Mouse (Mus musculus) cerebellum, postnatal 25 days (tissue): Measurements from ENCODE around the gene Agpat2.

Experiments used
- DNase-seq, 2 experiments: peaks; one replicate each; pipeline ENCODE4 v3.0.0; 2021; ENCODE audit warnings: mixed read lengths in 2 of 2

Gene Agpat2

DNA sequence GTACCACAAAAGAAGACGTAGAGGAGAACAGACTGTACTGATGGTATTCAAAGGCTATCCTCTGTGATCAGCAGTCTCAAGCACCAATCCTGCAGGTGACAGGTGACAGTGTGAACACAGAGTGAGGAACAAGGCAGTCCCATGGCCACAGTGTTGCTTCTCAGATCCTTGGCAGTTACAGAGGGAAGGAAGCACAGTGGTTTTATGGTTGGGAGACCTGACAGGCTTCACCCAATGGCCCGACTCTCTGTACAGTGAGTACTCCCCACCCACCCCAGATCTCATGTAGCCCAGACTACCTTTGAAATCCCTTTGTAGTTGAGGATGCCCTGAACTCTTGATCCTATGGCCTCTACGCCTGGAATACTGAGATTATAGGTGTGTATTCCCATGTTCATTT is 21.2 kb upstream of the Agpat2 start:
- DNase-seq = no peak

DNA sequence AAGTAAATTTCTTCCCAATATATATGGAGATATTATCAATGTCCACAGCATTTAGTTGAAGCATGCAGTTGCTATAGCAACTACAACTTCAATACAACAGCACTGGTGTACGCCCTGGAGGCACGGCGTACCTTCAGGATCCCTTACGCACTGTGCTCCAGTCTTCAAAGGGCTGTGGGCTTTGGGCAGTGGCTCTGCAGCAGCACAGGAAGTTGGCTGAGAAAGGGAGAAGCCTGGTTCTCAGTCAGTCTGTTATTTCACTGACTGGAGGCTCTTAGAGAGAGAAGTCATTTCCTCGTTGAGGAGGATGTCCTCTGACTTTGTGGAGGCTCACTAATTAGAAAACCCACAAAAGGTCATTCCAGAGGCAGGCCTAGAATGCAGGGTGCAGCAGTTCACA is 18.8 kb upstream of the Agpat2 start:
- no peak for DNase-seq

DNA sequence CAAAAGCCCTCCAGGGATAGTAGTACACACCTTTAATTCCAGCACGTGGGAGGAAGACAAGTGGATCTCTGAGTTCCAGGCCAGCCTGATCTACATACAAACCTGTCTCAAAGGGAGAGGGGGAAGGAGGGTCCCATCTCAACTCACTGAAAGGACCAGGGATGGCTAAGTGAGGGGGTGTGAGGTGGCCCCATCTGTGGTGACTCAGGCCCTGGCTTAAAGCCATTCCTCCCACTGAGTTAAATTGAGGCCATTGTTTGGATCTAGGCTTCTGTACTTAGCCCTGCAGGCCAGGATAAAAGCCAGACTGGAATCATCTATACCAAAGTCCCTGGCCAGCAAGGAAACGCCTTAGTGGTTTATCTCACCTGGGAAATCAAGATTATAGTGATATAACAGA is 17.0 kb upstream of the Agpat2 start:
- peak in 1 of 2 experiments; percentile 17 for DNase-seq

DNA sequence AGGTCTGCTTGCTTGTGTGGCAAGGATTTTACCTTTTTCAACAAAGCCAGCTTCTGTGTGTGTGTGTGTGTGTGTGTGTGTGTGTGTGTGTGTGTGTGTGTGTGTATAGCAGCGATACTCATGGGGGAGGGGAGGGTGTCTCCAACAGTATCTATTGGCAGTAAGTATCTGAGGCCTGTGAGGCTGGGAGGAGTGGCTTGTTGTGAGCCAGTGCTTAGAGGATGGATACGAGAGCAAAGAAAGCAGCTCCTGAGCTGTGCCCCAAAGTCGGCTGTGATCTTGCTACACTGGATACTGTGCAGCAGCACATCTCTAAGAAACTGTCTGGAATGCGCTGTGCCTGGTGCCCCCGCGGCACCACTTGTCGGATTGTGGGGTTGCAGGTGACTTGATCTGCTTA is 13.7 kb upstream of the Agpat2 start:
- no peak for DNase-seq

DNA sequence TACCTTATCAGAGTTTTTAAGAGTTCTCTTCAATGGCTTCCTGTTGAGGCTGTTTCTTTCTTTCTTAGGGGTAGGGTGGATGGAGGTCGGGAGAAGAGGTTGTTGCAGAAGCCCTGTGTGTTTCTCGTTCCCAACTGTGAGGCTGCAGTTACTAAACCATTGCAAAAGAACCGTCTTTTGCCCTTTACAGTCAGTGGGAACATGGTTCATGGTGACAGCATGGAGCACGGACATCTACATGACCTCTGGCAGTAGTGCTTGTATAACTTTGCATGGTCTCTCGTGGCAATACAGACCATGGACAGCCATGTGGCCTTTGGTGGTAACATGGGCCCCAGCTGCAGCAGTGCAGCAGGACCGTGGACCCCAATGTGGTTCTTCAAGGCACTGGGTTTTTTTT is 13.1 kb upstream of the Agpat2 start:
- DNase-seq = no peak

DNA sequence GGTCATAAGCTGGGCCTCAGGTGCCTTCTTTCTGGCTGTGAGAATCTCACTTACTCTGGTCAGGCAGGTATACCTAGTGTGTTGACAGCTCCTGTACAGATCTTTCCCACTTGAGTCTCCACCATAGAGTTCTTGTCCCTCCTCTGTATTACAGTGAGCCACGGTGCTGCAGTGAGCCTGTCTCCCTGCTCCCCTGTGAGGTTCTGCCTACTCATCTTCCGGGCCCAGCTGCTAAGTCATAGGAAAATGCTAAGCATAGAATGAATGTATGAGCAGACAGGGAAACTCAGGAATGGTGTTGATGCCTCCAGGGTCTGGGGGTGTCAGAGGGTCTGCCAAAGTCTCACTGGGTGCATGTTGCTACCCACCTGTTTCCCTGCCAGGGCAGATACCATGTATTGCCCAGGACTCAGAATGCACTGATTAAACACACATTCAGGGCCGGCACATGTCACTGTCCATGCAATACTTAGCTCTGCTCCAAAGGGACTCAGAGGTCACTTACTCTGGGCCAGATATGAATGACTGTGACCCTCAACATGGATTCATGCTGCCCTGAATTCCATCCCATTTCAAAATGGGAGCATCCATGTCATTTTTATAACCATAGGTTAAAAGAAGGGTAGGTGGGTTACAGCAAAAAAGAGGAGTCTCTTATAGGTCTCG is 11.4 kb upstream of the Agpat2 start:
- no peak for DNase-seq

DNA sequence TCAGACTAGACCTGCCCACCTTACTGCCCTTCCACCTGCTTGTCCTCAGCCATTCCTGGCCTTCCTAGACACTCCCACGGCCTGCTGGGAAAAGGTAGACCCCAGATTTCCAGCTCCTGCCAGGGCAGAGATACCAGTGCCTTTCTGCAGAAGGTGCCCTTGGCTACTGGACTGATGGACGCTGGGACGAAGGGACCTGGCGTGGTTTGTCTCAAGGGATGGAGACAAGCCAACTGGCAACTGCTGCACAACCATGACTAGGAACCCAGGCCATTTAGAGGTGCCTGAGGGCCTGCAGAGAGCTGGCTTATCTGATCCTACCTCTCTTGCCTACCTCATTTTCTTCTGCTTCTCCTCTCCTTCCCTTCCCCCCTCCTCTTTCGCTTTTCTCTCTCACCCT is 10.7 kb upstream of the Agpat2 start:
- no peak for DNase-seq

DNA sequence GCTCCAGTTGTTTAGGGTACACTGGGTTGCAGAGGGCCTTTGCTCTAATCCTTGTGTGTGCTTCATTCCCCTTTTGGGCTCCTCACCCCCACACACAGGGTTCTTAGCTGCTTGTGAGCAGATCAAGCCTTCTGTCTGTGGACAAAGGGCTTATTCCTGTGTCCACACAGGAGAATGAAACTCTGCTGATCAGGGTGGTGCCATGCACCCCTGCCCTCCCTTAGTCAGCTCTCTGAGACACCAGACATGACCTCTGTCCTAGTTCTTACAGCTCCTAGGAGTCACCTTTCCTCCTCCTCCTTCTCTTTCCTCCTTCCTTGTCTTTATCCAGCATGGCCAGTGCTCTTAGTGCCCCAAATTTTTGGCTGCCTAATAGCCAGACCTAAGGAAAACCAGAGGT is 7.7 kb upstream of the Agpat2 start:
- DNase-seq = no peak

DNA sequence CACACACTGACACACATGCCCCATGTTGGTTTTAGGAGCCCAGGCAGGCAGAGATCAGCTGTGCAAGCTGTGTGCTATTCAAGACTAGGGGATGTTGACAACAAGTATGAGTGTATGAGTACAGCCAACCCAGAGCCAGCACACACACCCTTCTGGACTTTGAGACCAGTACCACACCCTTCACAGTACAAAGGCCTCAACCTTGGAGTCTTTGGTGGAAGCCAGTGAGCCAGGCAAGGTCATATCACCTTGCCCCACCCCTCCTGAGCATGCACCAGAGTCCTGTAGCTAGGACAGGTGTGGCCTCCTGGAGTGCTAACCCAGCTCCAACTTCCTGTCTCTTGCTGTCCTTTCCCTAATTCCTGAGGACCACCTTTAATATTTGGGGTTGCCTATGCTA is 6.8 kb upstream of the Agpat2 start:
- DNase-seq = no peak

DNA sequence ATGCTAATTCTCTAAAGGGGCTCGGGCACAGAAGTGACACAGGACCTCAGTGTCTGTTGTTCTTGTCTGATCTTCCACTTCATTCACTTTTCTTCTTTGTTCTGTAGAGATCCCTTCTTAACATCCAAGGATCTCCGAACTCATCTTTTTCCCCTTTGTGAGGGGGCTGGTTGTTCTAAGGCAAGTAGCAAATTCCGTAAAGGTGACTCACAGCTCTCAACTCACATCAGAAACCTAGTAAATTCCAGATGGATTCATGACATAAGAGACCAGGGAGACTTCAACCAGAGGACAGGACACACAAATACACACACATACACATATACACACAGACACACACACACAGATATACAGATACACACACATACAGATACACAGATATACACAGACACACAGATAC is 6.3 kb upstream of the Agpat2 start:
- DNase-seq = no peak

DNA sequence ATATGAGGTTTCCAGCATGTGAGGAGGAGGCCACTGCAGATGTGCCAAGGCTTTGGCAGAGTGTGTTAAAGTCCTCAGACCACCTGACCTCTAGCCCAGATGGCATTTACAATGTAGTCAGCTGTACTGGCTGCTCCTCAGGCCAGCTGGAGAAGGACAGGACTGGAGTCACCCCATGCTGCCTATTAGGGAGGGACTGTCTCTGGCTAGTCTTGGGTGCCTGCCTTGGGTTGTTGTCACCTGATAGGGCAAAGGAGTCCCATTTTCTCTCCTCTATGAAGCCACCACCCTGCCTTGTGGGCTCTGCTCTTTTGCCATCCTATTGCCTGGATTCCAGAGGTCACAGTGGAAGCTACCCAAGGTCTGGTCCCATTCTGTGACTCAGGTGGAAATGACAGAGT is 5.0 kb upstream of the Agpat2 start:
- no peak for DNase-seq

DNA sequence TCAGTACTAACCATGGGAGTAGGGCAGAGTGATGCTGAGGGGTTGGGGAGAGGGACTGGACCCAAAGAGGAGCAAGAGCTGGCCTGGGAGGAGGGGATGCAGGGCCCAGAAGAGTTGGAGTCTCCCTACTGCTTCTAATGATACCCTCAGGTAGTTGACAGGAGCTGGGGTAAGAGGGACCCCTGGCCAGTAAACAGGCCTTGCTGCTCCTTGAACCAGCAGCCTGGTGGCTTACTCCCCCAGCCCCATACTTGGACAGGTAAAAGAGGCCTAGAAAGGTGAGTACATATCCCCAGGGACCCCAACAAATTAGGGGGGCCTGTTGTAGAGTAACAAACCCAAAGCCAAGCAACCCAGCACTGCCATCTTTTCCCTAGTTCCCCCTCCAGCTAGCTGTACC is 4.6 kb upstream of the Agpat2 start:
- no peak for DNase-seq

DNA sequence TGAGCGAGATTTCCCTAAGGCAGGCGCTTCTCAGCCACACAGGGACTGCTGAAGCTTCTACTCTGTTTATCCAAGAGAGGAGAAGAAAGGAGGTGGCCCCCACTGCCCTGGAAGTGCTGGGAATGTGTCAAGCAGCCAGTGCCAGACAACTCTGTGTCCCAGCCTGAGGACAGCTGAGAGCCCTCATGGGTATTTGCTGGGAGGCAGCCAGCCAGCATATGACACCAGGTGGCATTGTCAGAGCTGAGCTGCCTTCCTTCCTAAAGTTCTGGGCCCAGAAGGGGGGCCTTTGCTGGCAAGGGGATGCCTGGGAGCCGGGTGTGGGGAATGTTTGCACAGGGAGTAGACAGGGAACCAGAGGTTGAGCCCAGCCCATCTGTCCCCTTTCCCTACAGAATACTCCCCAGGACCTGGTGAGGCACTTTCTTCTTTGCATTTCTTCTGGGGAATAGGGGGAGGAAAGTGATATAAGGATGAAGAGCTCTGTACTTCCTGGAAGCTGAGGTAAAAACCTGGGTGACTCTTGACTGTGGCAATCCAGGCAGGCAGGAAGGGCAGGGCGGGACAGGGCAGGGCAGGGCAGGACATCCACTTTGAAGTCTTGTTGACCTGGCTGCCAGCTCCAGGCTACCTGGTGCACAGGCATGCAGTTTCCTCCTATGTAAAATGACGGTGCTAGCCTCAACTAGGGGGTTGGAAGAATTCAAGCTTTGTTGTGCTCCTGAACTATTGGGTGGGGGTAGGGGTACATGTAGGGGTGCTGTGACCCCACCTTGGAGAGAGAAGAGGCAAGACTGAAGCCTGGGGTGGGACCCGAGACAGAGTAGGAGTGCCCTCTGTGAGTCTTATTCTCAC is 3.1 kb upstream of the Agpat2 start:
- DNase-seq = no peak

DNA sequence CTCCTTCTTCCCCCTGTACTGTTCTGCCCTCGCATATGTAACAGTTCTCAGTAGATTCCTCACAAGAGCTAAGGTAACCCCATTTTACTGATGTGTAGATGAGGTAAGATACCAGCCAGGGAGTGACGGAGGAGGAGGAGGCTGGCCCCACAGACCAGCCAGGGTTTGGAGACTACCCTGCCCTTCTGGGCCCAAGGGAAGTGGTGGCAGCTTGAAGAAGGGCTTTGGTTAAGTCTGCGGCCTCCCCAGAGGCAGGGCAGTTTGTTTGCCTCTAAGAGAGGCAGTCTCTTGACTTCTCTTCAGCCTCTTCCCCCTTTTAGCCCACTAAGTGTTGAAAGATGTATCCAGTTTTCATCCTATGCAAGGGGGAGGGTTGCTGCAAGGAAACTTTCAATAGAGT is 2.4 kb upstream of the Agpat2 start:
- DNase-seq = no peak

DNA sequence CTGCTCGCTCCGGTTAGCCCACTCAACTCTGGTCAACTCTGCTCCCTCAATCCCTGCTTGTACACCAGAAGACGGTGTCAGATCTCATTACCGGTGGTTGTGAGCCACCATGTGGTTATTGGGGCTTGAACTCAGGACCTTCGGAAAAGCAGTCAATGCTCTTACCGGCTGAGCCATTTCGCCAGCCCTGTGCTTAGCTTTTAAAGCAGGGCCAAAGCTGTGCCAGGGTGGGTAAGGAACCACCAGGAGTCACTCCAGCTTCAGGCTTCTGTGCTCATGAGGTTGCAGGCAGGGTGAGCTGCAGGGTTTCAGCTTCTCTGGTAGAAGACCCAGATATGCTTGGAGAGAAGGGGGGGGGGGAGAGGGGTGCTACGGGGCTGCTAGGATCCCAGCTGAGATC is 1.1 kb upstream of the Agpat2 start:
- no peak for DNase-seq

DNA sequence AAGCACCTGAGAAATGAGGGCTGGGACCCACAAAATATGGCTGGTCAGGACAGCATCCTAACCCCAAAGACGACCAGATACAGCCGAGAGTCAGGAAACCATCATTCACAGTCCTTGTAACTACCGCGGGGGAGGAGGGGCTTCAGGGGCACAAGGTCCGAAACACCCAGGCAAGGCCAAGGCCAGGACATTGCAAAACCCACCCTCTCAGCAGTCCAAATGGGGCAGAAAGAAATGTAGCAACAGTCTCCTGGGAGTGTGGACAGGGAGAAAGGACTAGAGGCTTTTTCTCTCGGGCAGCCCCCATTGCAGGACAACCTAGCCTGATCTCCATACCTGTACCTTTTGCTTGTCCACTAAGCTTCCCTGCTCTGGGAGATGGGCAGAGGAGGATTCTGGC is 1.1 kb downstream of the Agpat2 start:
- no peak for DNase-seq

DNA sequence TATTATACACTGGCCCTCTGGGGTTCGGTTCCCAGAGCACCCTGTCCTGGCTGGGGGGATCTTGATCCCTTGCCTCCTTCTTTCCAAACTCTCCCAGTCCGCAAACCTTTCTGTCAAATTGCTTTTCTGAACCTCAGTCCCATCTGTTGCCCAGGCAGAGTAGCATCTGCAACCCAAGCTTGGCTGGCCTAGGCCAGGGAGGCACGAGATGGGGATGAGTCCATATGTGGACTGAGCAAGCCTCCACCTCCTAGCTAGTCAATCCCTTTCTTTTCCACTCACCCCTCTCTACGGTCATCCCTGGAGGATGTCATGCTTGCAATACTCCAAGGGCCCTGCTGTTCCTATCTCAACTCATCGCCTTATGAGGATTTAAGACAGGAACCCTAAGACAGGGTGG is 1.6 kb downstream of the Agpat2 start:
- no peak for DNase-seq

DNA sequence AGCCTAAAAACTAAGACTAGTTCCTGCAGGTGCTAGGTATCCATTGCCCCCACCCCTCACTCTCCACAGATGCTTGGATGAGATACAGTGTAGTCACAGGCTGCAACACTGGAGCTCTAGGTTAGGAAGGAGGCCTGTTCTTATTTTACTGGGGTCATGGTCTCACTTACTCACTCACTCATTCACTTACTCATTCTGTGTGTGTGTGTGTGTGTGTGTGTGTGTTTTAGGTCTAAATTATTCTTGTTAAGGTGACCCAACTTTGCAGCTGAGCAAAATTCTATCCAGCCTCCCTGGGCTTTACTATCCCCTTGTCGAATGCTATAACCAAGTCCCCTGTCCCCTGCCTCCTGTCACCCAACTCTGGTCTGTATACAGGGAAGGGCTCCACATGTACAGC is 2.6 kb downstream of the Agpat2 start:
- DNase-seq = no peak

DNA sequence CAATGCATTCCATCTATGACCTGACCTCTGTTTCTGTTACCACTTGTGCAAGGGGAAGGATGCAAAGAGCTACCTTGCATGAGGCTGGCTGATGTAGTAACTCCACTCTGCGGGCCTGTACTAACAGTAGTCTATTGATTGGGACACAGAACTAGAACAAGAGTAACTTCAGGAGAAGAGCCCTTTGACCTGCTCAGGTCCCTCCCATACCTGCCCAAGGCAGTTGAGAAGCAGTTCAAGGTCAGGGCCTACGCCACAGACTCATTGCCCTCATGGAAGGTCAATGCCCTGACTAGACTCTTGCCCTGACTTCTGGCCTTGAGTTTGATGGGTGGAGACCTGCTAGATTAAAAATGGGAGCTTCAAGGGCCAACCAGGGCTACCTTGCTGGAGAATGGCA is 3.6 kb downstream of the Agpat2 start:
- no peak for DNase-seq

DNA sequence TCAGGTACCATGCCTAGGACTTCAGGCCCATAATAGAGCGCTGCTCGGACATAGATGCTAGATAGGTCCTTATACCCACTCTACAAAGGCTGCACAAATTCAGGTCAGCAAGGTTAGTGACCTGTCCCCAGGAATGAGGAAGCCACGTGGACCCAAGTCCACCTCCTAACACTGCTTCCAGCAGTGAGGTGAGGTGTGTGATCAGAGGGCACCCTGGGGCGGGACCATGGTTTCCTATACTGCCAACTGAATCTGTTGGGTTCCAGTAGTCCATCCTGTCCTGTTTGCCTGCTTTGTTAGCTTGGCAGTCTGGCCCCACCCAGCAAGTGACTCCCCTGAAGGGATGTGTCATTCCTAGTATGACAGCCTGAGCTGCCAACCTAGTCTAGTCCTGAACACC is 4.3 kb downstream of the Agpat2 start:
- no peak for DNase-seq

DNA sequence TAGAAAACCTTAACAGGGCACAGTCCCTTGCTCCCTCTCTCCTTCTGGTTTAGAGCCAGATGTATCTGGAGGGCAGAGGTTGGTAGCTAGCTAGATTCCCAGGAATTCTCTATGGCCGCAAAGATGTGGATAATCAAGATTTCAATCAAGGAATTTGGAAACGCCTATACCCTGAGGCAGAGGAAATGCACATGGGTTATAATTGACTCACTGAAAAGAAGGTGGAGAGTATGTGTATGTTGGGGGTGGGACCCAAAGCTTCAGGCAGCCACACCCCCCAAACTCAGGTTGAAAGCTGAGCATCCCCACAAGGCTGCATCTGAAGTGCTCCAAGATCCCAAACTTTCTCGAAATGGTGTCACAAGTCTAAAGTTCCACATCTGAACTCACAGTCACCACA is 5.8 kb downstream of the Agpat2 start:
- no peak for DNase-seq

DNA sequence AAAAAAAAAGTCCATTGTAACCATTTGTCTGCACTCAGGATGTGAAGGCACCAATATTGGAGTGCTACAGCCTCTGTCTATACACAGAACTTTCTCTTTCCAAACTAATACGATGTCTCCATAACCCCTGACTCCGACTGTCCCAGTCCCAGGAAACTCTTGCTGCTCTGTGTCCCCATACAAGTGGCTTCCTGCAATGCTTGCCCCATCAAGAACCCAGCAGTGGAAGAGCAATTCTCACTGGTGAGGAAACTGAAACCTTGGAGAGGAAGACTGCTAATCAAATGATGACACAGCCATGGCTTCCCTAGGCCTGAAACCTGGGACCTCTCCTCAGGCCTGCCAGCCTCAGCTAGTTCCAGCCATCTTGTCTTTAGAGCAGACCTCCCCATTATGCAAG is 6.4 kb downstream of the Agpat2 start:
- DNase-seq = no peak

DNA sequence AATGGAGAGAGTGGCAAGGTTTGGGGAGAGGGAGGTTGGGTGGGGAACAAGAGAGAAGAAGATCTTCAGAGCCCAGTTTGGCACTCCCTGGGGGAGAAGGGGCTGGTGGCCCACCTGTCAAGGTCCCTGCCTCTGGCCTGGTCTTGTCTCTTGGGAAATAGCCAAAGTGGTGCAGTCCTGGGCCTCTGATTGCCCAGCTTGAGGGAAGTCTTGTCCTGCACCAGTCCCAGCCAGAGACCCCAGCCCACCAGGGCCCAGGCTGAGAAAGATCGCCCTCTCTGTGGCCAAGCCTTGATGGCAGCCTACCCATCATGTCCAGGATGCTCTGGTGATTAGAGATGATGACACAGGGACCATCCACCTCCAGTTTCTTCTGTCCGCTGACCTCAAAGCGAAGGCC is 7.3 kb downstream of the Agpat2 start:
- no peak for DNase-seq

DNA sequence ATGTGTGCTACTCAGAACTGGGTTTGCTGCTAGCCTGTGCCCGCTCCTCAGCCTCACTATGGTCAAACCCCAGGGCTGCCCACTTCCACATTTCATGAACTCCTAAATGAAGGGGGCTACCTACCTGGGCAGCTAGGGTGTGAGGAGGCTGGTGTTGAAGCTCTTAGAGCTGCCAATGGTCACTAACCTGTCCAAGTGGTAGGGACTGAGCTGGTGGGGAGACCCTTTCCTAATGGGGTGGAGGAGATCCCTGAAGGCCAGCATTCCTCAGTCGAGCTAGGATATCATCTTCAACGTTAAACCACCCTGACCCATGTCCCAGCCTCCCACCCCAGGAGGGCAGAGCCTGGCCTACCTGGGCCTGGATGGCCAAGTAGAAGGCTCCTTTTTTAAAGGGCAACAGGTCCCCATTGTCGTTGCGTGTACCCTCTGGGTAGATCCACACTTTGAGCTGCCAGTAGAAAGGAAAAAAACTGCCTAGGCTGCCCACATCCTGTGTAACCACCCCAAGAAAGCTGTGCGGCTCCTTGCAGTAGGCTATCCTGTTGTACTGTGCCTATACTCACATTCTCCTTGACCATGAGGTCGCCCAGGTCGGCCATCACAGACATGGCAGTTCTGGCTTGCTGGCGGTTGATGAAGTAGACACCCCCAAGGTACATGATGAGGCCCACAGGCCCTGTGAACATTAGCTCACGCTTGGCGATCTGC is 8.3 kb downstream of the Agpat2 start:
- DNase-seq = no peak
